Mouse (Mus musculus): Measurements from ENCODE around the gene Olfr1201.

GRCm38 (mm10) chr2:88770388-88770787, 22.4 kb upstream of the Olfr1201 start, which contains the start of gene Olfr1200:
- TF ChIP-seq POLR2A (IDR thresholded peaks at IDR 0.05; ENCODE audit: control insufficient read depth, low read depth, low read length) (no peak), CTCF (IDR thresholded peaks at IDR 0.05; ENCODE audit: control insufficient read depth, insufficient read depth, insufficient replicate concordance, low read depth, low read length) (no peak)

Measured in testis, adult 2 months (tissue).